Mouse (Mus musculus) liver, embryonic 15.5 days (tissue): Measurements from ENCODE around the gene Exosc10. TPM values are rescaled to one million over a fixed set of nuclear protein-coding genes. Genes with fewer than 3 reads are reported as not detected.
A peak's percentile ranks its signal among the peaks of the same experiment; 100 is the strongest.

Experiments used
- ATAC-seq: fragments of 200-750 bp; cut with Nextera tagmentation; 2 replicates; pipeline ENCODE4 v1.8.0; 2017; ENCODE audit warnings: moderate number of reproducible peaks, mild to moderate bottlenecking, moderate library complexity; ENCODE audit not compliant: insufficient read depth
- H3K27ac ChIP-seq: fragments of 300-500 bp; sonication (generic); replicated peaks from 2 replicates; pipeline ENCODE4 v1.5.1; 2015; ENCODE audit warnings: mild to moderate bottlenecking, inconsistent platforms
- H3K27me3 ChIP-seq: fragments of 300-500 bp; sonication (generic); 2 replicates; pipeline ENCODE4 v1.6.1; 2015; ENCODE audit warnings: mild to moderate bottlenecking, inconsistent platforms
- H3K36me3 ChIP-seq: fragments of 300-500 bp; sonication (generic); replicated peaks from 2 replicates; pipeline ENCODE4 v1.6.1; 2015; ENCODE audit warnings: moderate library complexity, mild to moderate bottlenecking, inconsistent platforms
- H3K4me1 ChIP-seq: fragments of 300-500 bp; sonication (generic); replicated peaks from 2 replicates; pipeline ENCODE4 v1.6.1; 2015; ENCODE audit warnings: inconsistent platforms
- H3K4me2 ChIP-seq: fragments of 300-500 bp; sonication (generic); 2 replicates; pipeline ENCODE4 v1.6.1; 2015; ENCODE audit warnings: moderate library complexity, mild to moderate bottlenecking, inconsistent platforms
- H3K4me3 ChIP-seq: fragments of 300-500 bp; sonication (generic); replicated peaks from 2 replicates; pipeline ENCODE4 v1.5.1; 2015; ENCODE audit warnings: mild to moderate bottlenecking, inconsistent platforms
- H3K9ac ChIP-seq: fragments of 300-500 bp; sonication (generic); 2 replicates; pipeline ENCODE4 v1.6.1; 2015; ENCODE audit warnings: moderate library complexity, mild to moderate bottlenecking, inconsistent platforms
- H3K9me3 ChIP-seq: fragments of 300-500 bp; sonication (generic); replicated peaks from 2 replicates; pipeline ENCODE4 v1.6.1; 2016; ENCODE audit warnings: inconsistent platforms
- WGBS: fragments of 180-500 bp; shearing (Covaris S2); methylation state at CpG from one replicate; pipeline ENCODE4 v1.1.7; 2015; ENCODE audit warnings: mixed read lengths; ENCODE audit not compliant: insufficient replicate concordance; 5-methylcytosine and 5-hydroxymethylcytosine counted together
- polyA plus RNA-seq: library from polyadenylated mRNA; unstranded; fragments of >200 nt; fragmentation: Nextera tagmentation; extraction: Ambion mirVana; gene quantifications from 2 replicates; pipeline ENCODE4 v1.2.1, GENCODE M21; 2015

Exosc10 gene
- 31.9 and 34.1 TPM in 2 replicates for polyA plus RNA-seq

DNA sequence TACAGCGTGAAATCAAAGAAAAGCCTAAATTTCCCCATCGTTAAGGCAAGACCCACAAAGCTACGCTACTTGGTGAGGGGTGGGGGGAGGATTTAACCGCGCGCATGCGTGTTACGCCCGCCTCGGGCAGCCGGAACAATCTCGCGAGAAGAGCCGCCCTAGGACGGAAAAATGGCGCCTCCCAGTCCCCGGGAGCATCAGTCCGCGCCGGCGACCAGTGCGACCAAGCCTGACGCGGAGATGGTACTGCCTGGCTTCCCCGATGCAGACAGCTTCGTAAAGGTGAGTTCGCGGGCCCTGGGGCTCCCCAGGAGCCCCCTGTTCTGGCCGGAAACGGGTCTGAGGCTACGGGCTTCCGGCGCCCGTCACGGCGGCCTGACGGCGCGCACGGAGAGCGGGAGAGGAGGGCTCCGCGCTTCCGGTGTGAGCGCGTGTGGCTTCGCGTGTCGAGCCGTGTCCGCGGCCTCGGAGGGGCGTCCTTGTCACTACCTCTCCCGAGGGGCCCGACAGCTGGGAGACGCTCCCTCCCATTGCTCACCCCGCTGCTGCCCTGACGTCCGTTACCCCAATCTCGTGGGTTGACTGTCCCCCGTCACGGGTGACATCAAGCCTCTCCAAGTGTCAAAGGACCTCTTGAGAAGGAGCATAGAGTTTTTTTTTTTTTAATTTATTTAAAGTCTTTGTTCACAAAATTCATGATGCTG is at the start of gene Exosc10:
Exosc10 (plus strand) TSS at position 133 of the 704 bp plus-strand sequence.
- Histone ChIP-seq H3K27me3 (no peaks in the 10 kb centered on the region), H3K9me3 (no peaks in the 10 kb centered on the region), H3K4me3 (peak within 1 kb of the TSS; percentile 94), H3K36me3 (peaks cover 47% of the 10 kb centered on the region), H3K9ac (peak within 1 kb of the TSS; percentile 90), H3K4me1 (peaks cover 16% of the 10 kb centered on the region), H3K4me2 (peak within 1 kb of the TSS; percentile 95), H3K27ac (peak within 1 kb of the TSS; percentile 82)
- under 1% methylated on average over 63 of the region's 63 CpGs for WGBS
- peak; percentile 93 for ATAC-seq

DNA sequence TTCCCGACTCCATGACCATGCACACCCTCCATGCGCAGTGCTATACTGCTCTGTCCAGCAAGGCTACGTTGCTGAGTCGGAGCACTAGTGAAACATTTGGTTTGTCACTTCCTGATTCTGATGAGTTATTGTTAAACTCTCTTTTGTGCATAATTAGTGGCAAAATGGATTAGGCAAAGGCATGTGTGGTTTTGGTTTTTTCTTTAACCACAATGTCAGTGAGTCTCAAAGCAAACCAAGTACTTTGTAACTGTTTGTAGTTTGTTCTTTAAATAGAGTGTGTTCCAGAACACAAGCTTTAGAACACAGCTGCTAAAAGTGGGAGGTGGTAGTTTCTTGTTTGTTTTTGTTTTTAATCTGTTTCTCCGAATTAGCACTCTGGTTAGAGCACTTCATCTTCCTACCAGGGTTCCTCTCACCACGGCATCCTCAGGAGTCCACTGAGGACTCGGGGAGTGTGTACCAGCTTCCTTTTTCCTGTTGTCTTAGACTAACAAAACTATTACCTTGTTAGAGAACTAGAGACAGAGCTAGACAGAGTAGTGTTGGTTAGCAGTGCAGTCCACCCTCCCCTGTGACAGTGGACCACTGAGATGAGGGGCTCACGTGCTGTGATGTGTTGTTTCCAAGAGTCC is 48.7 kb upstream of the Exosc10 start:
- Histone ChIP-seq H3K4me3 (no peak overlapping the region), H3K9ac (no peak overlapping the region), H3K36me3 (peaks cover 34% of the 10 kb centered on the region), H3K4me1 (no peaks in the 10 kb centered on the region), H3K27me3 (no peaks in the 10 kb centered on the region), H3K9me3 (no peaks in the 10 kb centered on the region), H3K27ac (no peak overlapping the region), H3K4me2 (no peak overlapping the region)
- ATAC-seq = no peak
- 60% methylated on average over 8 of the region's 8 CpGs for WGBS

DNA sequence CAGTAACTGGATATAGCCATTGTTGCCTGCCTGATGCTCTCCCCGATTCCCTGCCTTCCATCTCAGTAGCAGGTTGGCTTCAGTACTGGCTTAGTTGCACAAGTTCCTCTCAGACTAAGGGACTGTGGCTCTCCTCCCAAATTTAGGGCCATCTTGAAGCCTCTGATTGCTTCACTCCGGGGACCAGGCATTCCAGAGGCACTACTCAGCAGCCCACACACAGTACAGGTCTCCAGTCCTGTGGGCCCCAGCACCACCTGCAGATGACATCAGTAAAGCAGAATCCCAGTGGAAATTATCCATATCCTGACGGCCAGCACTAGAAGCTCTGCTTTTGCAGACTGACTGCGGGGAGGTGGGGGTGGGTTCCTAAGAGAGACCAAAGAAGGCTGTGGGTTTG is 47.5 kb upstream of the Exosc10 start:
- 80% methylated on average over 4 of the region's 4 CpGs for WGBS

DNA sequence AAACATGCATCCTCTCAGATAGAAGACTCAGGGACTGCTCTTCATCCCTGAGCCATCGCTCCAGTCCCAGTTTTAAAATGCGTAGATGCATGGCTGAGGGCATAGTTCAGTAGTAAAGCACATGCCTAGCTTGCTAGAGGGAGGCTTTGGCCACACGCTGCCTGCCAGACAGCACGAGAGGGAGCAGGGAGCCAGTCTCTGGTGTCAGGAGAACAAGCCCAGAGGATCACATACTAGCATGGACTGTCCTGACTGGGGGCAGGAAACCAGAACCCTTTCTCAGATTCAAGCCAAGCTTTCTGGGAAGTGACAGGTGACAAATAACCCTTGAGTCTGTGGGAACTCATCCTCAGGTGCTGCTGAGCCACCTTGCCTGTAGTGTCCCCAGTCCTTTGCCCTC is 46.9 kb upstream of the Exosc10 start:
- no peak for ATAC-seq
- Histone ChIP-seq H3K36me3 (peaks cover 44% of the 10 kb centered on the region), H3K4me2 (no peak overlapping the region), H3K9me3 (no peaks in the 10 kb centered on the region), H3K27me3 (no peaks in the 10 kb centered on the region), H3K4me3 (no peak overlapping the region), H3K27ac (no peak overlapping the region), H3K9ac (no peak overlapping the region), H3K4me1 (no peaks in the 10 kb centered on the region)
- 85% methylated on average over 4 of the region's 4 CpGs for WGBS

More for the DNA sequence above, 47.5 kb upstream of the Exosc10 start:
- Histone ChIP-seq H3K4me2 (no peak overlapping the region), H3K4me1 (no peaks in the 10 kb centered on the region), H3K27me3 (no peaks in the 10 kb centered on the region), H3K27ac (no peak overlapping the region), H3K9me3 (no peaks in the 10 kb centered on the region), H3K9ac (no peak overlapping the region), H3K4me3 (no peak overlapping the region), H3K36me3 (peaks cover 41% of the 10 kb centered on the region)
- no peak for ATAC-seq

DNA sequence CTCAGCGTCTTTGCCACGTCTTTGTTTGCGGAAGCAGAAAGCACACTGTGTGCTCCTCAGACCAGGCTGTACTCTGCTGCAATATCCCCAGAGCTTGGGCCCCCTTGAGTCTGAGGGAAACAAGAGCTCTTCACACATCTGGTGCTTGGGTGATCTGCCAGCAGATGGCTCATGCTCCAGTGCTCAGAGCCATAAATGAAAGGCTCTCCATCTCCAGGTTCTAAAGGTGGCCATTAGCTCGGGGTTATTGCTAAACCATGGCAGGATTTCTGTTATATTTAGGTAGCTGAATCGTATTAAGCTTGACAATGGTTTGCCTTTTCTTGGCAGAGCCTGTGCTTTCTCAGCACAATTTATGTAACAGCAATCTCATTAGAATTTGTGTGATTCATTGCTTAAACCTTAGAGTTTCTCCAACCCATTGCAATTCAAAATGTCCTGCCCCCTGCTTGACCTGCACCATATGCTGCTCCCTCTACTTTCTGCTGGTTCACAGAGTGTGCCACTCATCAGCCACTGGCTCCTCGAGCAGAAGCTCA is 45.1 kb upstream of the Exosc10 start:
- Histone ChIP-seq H3K4me3 (no peak overlapping the region), H3K9me3 (no peaks in the 10 kb centered on the region), H3K9ac (no peak overlapping the region), H3K4me2 (no peak overlapping the region), H3K27ac (no peak overlapping the region), H3K36me3 (peaks cover 58% of the 10 kb centered on the region), H3K27me3 (no peaks in the 10 kb centered on the region), H3K4me1 (no peaks in the 10 kb centered on the region)
- 66% methylated on average over 6 of the region's 6 CpGs for WGBS
- ATAC-seq = no peak

DNA sequence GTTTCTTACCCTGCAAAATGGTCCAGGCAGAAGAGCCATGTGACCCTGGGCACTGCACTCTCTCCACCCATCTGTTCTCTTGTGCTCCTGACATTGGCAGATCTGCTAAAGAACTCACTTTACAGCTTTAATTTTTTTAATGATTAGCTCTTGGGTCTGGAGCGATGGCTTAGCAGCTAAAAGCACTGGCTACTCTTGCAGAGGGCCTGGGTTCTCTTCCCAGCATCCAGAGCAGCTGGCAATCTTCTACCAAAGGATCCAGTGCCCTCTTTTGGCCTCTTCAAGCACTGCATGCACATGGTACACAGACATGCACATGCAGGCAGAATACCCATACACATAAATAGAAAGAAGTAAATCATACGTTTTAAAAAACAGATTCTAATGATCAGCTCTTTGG is 42.9 kb upstream of the Exosc10 start:
- Histone ChIP-seq H3K4me2 (no peak overlapping the region), H3K4me1 (no peaks in the 10 kb centered on the region), H3K27ac (no peak overlapping the region), H3K9me3 (no peaks in the 10 kb centered on the region), H3K4me3 (no peak overlapping the region), H3K27me3 (no peaks in the 10 kb centered on the region), H3K9ac (no peak overlapping the region), H3K36me3 (peaks cover 65% of the 10 kb centered on the region)
- ATAC-seq = no peak
- WGBS = 71% methylated on average over 2 of the region's 2 CpGs

DNA sequence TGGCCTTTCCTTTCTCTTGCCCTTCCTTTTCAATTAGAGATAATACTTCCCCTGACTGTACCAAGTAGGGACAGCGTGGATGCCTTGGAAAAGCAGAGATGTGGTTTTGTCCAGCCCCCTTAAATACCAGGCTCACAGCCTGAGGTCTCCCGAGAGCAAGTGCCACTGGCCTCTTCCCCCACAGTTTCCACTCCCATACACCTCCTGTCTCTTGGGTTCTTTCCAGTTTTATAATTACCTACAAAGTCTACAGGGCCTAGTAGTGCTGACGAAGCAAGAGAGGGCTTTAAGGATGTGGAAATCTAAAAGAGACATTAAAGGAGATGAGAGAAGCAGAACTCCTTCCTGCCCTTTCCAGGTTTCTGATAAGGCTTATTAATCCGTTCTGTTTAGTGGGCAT is 40.4 kb upstream of the Exosc10 start:
- WGBS = 72% methylated on average over 4 of the region's 4 CpGs
- ATAC-seq = no peak
- no peaks in the 10 kb centered on the region for H3K27me3 ChIP-seq
- H3K9ac ChIP-seq = no peak overlapping the region
- no peak overlapping the region for H3K27ac ChIP-seq
- no peaks in the 10 kb centered on the region for H3K4me1 ChIP-seq
- no peaks in the 10 kb centered on the region for H3K9me3 ChIP-seq
- H3K4me2 ChIP-seq = no peak overlapping the region
- H3K36me3 ChIP-seq = peaks cover 65% of the 10 kb centered on the region
- no peak overlapping the region for H3K4me3 ChIP-seq

DNA sequence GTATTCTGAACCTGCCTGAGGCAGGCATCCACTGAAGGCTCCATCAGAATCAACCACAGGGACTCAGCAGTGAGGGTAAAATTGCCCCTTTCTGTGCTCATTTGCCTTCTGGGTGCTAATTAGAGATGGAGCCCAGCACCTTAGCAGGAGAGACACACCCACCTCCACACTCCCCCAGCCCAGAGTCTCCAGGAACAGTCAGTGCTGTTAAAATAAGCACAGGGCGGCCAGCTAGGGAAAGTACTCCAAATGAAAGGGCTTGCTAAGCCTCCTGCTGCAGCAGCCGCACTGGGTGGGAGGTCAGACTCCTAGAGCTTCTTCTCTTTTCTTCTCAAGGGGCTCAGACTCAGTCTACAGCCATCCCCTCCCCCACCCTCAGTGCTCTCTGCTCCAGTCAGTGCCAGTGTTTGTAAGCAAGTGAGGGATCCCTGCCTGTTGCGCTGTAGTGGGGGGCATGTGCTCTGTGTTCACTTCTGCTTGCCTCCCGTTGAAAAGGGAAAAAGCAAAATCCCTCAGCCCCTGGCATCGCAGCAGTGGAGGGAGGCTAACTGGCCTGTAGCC is 39.9 kb upstream of the Exosc10 start:
- no peak for ATAC-seq
- 73% methylated on average over 5 of the region's 5 CpGs for WGBS
- Histone ChIP-seq H3K9me3 (no peaks in the 10 kb centered on the region), H3K4me2 (no peak overlapping the region), H3K36me3 (peaks cover 67% of the 10 kb centered on the region), H3K9ac (no peak overlapping the region), H3K27ac (no peak overlapping the region), H3K4me1 (no peaks in the 10 kb centered on the region), H3K4me3 (no peak overlapping the region), H3K27me3 (no peaks in the 10 kb centered on the region)

DNA sequence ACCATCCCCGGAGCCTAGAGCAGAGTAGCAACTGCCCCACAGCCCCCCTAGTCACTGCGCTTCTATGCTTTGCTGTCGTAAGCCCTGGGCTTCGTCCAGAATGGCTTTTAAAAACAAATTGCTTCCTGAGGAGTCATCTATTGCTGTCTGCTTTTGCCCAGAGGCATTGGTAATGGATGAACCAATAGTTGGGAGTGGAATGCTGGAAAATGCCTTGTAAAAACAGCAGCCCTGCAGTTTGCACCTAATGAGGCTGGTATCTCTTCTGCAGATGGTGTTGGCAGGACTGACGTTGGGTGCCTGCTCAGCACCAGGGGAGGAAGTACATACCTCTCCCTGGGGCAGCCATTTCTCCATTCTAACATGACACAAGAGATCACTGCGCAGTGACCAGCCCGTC is 34.7 kb upstream of the Exosc10 start:
- Histone ChIP-seq H3K4me3 (no peak overlapping the region), H3K9ac (no peak overlapping the region), H3K4me2 (no peak overlapping the region), H3K36me3 (peaks cover 68% of the 10 kb centered on the region), H3K27me3 (no peaks in the 10 kb centered on the region), H3K9me3 (no peaks in the 10 kb centered on the region), H3K27ac (no peak overlapping the region), H3K4me1 (no peaks in the 10 kb centered on the region)
- ATAC-seq = no peak
- WGBS = 69% methylated on average over 7 of the region's 7 CpGs

DNA sequence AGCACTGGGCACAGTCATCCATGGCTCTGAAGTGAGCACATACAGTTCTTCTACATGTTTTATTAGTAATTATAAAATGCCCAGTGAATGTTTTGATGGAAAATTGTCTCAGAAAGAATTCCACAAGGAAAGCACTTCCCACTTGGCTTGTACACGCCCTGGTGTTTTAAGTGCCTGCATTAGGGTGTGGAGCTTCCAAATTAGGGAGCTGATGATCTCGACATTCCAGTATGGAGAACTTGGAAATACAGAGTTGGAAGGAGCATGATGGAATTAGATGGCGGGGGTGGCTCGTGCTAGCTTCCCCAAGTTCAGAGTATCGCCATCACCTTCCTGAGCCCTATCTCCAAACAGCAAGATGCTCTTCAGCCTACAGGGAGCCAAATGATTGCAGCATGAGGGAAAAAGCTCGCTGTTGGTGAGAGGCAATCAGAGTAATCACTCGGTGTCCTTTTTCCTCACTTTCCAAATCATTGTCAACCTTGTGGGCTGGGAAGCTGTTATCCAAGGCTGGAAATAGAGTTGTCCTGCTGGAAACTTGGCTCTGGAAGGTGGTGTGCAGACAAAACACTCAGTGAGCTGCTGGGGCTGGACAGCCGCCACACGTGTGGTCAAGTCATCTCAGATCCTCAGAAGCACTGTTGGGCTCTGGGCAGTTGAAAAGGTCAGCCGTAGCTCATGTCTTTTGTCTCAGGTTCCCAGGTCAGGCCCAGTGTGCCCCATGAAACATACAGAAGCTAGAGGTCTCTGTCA is 30.9 kb upstream of the Exosc10 start:
- H3K4me2 ChIP-seq = no peak overlapping the region
- H3K9ac ChIP-seq = no peak overlapping the region
- no peaks in the 10 kb centered on the region for H3K9me3 ChIP-seq
- 77% methylated on average over 10 of the region's 10 CpGs for WGBS
- no peak overlapping the region for H3K27ac ChIP-seq
- H3K4me3 ChIP-seq = no peak overlapping the region
- no peaks in the 10 kb centered on the region for H3K4me1 ChIP-seq
- ATAC-seq = no peak
- H3K36me3 ChIP-seq = peaks cover 77% of the 10 kb centered on the region
- H3K27me3 ChIP-seq = no peaks in the 10 kb centered on the region

DNA sequence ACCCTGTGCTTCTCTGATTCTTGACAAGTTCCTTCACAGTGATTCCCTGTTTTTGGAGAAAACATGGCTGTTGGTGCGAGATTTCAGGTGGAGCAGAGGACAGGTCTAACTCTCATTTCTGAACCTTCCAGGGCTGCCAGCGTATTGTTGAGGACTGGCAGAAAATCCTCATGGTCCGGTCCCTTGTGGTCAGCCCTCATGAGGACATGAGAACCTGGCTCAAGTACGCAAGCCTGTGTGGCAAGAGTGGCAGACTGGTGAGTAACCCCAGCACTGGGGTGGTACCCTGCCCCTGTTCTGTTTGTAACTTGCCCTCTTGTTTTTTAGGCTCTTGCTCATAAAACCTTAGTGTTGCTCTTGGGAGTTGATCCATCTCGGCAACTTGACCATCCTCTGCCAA is 27.9 kb upstream of the Exosc10 start:
- H3K36me3 ChIP-seq = peaks cover 88% of the 10 kb centered on the region

More for the DNA sequence above, 27.9 kb upstream of the Exosc10 start:
- no peaks in the 10 kb centered on the region for H3K27me3 ChIP-seq
- 85% methylated on average over 5 of the region's 5 CpGs for WGBS
- no peak overlapping the region for H3K9ac ChIP-seq
- H3K4me1 ChIP-seq = no peaks in the 10 kb centered on the region
- ATAC-seq = no peak
- no peak overlapping the region for H3K4me3 ChIP-seq
- no peak overlapping the region for H3K4me2 ChIP-seq
- H3K27ac ChIP-seq = no peak overlapping the region
- no peaks in the 10 kb centered on the region for H3K9me3 ChIP-seq
